Mouse (Mus musculus) erythroblast, embryonic 14.5 days (primary cell): ENCODE results near the gene Vmn1r29. TPM values are rescaled to one million over a fixed set of nuclear protein-coding genes. Genes with fewer than 3 reads are reported as not detected.
"Not testable (repeated sequence)": the region's sequence is repeated elsewhere in the genome, so short reads cannot be mapped to it uniquely, and the experiment has no call there.

Experiments used
- H3K27me3 ChIP-seq: 2 replicates; pipeline ENCODE4 v1.6.1; 2012; ENCODE audit warnings: inconsistent platforms; ENCODE audit not compliant: control insufficient read depth
- H3K36me3 ChIP-seq: 2 replicates; pipeline ENCODE4 v1.6.1; 2012; ENCODE audit warnings: mild to moderate bottlenecking, inconsistent platforms; ENCODE audit not compliant: control insufficient read depth
- H3K4me1 ChIP-seq: 2 replicates; pipeline ENCODE4 v1.6.1; 2012; ENCODE audit warnings: inconsistent platforms; ENCODE audit not compliant: control insufficient read depth
- H3K4me3 ChIP-seq: replicated peaks from 2 replicates; pipeline ENCODE3; 2012; ENCODE audit warnings: moderate library complexity, mild to moderate bottlenecking, inconsistent platforms
- H3K9me3 ChIP-seq: 2 replicates; pipeline ENCODE4 v1.6.1; 2012; ENCODE audit warnings: low read length, inconsistent platforms, mixed read lengths; ENCODE audit not compliant: control insufficient read depth
- GATA1 ChIP-seq: IDR thresholded peaks from 2 replicates; pipeline ENCODE4 v1.6.1; 2012; ENCODE audit warnings: low read length, inconsistent platforms, mixed read lengths
- TAL1 ChIP-seq: IDR thresholded peaks from 3 replicates; pipeline ENCODE4 v1.6.1; 2012; ENCODE audit warnings: low read length, inconsistent platforms, mixed read lengths
- polyA plus RNA-seq: library from polyadenylated mRNA; stranded (reverse); fragments of >175 nt; gene quantifications from 2 replicates; pipeline ENCODE4 v1.2.3, GENCODE M21; 2012

Vmn1r29 gene
- polyA plus RNA-seq, result not detected in 2 replicates

DNA sequence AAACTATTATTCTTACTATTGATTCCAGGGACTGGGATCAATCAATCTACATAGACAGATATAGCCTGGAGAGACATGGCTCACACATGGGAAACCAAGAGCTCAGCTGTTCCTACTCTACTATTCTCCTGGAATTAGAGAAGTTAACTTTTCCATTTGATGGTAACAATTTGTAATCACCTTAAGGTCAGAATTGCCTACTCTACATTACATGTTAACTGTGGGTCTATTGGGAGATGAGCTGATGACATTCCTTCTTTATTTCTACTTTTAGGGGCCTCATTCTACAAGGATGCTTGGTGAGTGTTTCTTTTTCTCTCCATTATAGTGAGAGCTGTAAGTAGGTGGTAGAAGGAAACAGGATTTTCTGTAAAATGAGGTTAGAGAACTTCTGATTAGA, at the start of gene Vmn1r29:
Vmn1r29 (plus strand) TSS at position 301 of the 400 bp plus-strand sequence.
- Histone ChIP-seq H3K9me3 (peaks cover 5% of the 10 kb centered on the region; the same call in 1 of the 2 replicates), H3K4me1 (no peaks in the 10 kb centered on the region), H3K4me3 (no peak within 1 kb of the TSS), H3K27me3 (no peaks in the 10 kb centered on the region), H3K36me3 (no peaks in the 10 kb centered on the region)
- TF ChIP-seq TAL1 (no peak), GATA1 (no peak)

DNA sequence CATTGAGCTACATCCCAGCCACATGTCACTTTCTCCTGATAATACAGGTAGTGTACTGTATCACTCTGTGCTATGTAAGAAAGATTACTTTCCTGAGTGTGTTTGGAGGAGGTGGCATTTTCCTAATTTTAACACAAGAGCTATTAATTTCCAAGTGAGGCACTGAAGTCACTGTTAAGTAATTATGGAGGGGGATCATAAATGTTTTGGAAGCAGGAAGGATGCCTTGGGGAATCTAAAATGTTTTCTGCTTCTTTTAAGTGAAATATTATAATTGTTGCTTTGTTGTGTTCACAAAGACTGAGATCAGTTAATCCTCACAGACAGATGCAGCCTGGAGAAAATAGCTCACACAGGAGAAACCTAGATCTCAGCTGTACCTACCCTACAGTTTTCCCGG, 39.6 kb upstream of the Vmn1r29 start, which contains the start of gene Vmn1r28:
Vmn1r28 (plus strand) TSS at position 301 of the 400 bp plus-strand sequence.
- H3K4me1 ChIP-seq, result no peaks in the 10 kb centered on the region
- H3K4me3 ChIP-seq, result no peak within 1 kb of the TSS
- TF ChIP-seq GATA1 (no peak), TAL1 (no peak)
- no peaks in the 10 kb centered on the region for H3K27me3 ChIP-seq
- no peaks in the 10 kb centered on the region for H3K36me3 ChIP-seq
- no peaks in the 10 kb centered on the region for H3K9me3 ChIP-seq

DNA sequence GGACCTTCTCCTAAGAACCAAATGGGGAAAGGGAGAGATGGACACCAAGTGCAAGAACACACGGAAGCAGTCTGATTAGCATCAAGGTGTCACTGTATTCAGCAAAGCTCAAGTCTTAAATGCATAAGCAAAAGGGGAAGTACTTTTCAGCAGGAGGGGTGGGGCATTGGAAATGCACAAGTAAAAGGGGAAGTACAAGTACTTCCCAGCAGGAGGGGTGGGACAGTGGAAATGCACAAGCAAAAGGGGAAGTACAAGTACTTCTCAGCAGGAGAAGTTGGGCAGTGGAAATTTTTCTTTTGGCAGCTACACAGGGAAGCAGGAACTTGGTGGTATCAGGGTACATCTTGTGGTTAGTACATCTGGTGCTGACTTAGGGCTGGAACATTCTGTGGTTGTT, 21.7 kb upstream of the Vmn1r29 start:
- H3K4me3 ChIP-seq, H3K27me3 ChIP-seq, H3K36me3 ChIP-seq, H3K4me1 ChIP-seq: not testable (repeated sequence)
- H3K9me3 ChIP-seq, result peaks cover 11% of the 10 kb centered on the region

DNA sequence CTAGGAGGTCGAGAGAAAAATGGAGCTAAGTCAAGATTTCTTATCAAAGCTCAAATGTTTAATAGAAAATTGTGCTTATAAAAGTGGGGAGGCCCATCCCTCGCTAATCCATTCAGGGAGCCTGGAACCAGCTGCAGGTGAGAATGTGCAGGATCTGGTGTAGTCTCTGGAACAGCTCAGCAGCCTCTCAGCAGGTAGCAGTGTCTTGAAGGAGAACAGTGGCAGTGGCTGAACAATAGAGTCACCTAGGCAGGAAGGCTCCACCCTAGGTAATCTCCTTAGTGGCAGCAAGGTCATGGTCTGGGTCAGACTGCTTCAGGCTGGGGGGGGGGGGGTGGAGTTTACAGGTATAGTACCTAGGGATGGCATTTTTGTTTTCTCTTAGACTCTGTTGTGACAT, 9.1 kb upstream of the Vmn1r29 start:
- Histone ChIP-seq H3K9me3 (peaks cover 3% of the 10 kb centered on the region; the same call in 1 of the 2 replicates), H3K4me1 (no peaks in the 10 kb centered on the region), H3K4me3 (no peak overlapping the region), H3K27me3 (no peaks in the 10 kb centered on the region), H3K36me3 (no peaks in the 10 kb centered on the region)
- TF ChIP-seq TAL1 (no peak), GATA1 (no peak)

DNA sequence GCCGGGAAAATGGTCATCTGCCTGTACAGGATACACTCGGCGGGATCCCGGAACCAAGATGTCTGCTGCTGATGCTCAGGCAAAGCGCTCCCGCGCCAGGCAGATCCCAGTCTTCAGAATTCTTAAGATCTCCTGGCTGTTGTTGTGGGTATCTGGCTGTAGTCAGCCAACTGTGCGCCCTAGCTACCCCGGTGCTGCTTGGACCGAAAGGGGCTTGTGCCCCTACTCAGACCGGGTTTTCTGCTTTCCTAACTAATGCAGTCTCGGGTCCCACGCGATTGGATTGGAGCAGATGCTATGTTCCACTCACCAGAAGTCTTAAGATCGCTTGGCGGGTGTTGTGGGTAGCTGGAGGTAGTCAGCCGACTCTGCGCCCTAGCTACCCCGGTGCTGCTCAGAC, 2.8 kb upstream of the Vmn1r29 start:
- H3K4me1 ChIP-seq, H3K27me3 ChIP-seq, H3K36me3 ChIP-seq, H3K4me3 ChIP-seq, H3K9me3 ChIP-seq: not testable (repeated sequence)

DNA sequence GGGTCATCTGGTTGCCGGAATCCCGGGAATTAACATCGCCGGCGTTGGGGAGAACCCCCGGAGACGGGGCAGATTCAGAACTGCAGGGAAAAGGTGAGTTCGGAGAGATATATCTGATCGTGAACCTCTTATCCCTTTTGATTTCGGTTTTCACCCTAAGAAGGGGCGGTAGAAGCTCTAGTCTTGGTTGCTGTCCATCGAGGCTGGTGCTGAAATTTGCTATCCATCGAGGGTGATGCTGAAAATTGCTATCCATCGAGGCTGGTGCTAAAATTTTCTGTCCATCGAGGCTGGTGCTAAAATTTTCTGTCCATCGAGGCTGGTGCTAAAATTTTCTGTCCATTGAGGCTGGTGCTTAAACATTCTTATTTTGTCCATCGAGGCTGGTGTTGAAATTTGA, 29.3 kb downstream of the Vmn1r29 start:
- not testable (repeated sequence) for H3K27me3 ChIP-seq, H3K9me3 ChIP-seq, H3K4me1 ChIP-seq, H3K36me3 ChIP-seq, H3K4me3 ChIP-seq

Other genes starting within 250 kb of the Vmn1r29 start
- 0.01 TPM in 1 of 2 replicates, not detected in the other for gene Vmn1r27, start 82.7 kb upstream of the Vmn1r29 start, polyA plus RNA-seq
- not detected in 2 replicates for gene Vmn1r28, start 39.5 kb upstream of the Vmn1r29 start, polyA plus RNA-seq
- not detected in 2 replicates for gene Vmn1r30, start 141.8 kb downstream of the Vmn1r29 start, polyA plus RNA-seq
- not detected in 2 replicates for gene Vmn1r31, start 173.8 kb downstream of the Vmn1r29 start, polyA plus RNA-seq